Mouse (Mus musculus) lung, adult 2 months (tissue): ENCODE data around the gene Usp2.

ENCODE experiments used
- CTCF ChIP-seq: fragments of 200-500 bp; IDR thresholded peaks from 2 replicates; pipeline ENCODE4 v1.5.1; 2011; ENCODE audit warnings: mild to moderate bottlenecking, low read length, control low read depth; ENCODE audit not compliant: insufficient read depth
- POLR2A ChIP-seq: fragments of 200-500 bp; IDR thresholded peaks from 2 replicates; pipeline ENCODE4 v1.6.1; 2011; ENCODE audit warnings: low read depth, mild to moderate bottlenecking, control low read depth, low read length, borderline replicate concordance; ENCODE audit errors: extremely low read depth

- no peak for TF ChIP-seq CTCF
- no peak for TF ChIP-seq POLR2A
Measured at GRCm38 (mm10) chr9:44094737-44095136, 27.9 kb downstream of the Usp2 start.
